Comparison of ENCODE assay signal across 7 mouse cellular contexts in genomic region chr11:103381956-103382613, GRCm38 (mm10). TPM values are rescaled to one million over a fixed set of nuclear protein-coding genes. Genes with fewer than 3 reads are reported as not detected.
DNase-seq lines count a peak whose midpoint lies in the region; ATAC-seq and TF ChIP-seq lines count a peak whose summit lies in the region.

No protein-coding gene starts in this region.

- DNase-seq in 3T3-L1 (ENCODE audit: low read depth, low spot score): peak; percentile 97
- DNase-seq in thymus, postnatal 25 days: peak; percentile 29
- no peak for DNase-seq in embryo, embryonic 10 days (ENCODE audit: low spot score)

- no peaks in the 10 kb centered on the region for H3K27me3 ChIP-seq in intestine, embryonic 15.5 days (replicated peaks)
- no peaks in the 10 kb centered on the region for H3K27me3 ChIP-seq in lung, embryonic 16.5 days (ENCODE audit: control insufficient read depth, insufficient read depth, low read depth, low read length)

- no peak overlapping the region for H3K4me3 ChIP-seq in embryonic fibroblast, embryonic 13.5 days (ENCODE audit: insufficient read depth, low read length)
- no peak overlapping the region for H3K4me3 ChIP-seq in intestine, embryonic 15.5 days (replicated peaks)
- no peak overlapping the region for H3K4me3 ChIP-seq in lung, embryonic 16.5 days (ENCODE audit: low read length)

- peak overlapping the region; percentile 88 for H3K27ac ChIP-seq in embryonic fibroblast, embryonic 13.5 days (ENCODE audit: insufficient read depth, low read length)
- peak overlapping the region; percentile 14; the same call in 1 of the 2 replicates for H3K27ac ChIP-seq in intestine, embryonic 15.5 days
- H3K27ac ChIP-seq in lung, embryonic 16.5 days (ENCODE audit: low read length): peak overlapping the region; percentile 77

- peaks cover 14% of the 10 kb centered on the region for H3K4me1 ChIP-seq in embryonic fibroblast, embryonic 13.5 days (ENCODE audit: control insufficient read depth, insufficient read depth, low read length)
- peaks cover 8% of the 10 kb centered on the region; the same call in 1 of the 2 replicates for H3K4me1 ChIP-seq in intestine, embryonic 15.5 days (replicated peaks)
- H3K4me1 ChIP-seq in lung, embryonic 16.5 days (replicated peaks; ENCODE audit: control insufficient read depth, insufficient read depth, low read length): peaks cover 11% of the 10 kb centered on the region

- ATAC-seq in CD4-positive, CD25-positive, alpha-beta regulatory T cell, adult 4 months: peak; percentile 97
- ATAC-seq in intestine, embryonic 15.5 days: peak; percentile 71
- peak; percentile 85 for ATAC-seq in lung, embryonic 16.5 days (ENCODE audit: low read depth)

- peak; percentile 37; the same call in 1 of the 2 replicates for TF ChIP-seq POLR2A in embryonic fibroblast, embryonic 13.5 days (IDR thresholded peaks at IDR 0.05; ENCODE audit: low read depth, low read length)

- H3K36me3 ChIP-seq in intestine, embryonic 15.5 days: peaks cover 6% of the 10 kb centered on the region; the same call in 1 of the 2 replicates
- peaks cover 5% of the 10 kb centered on the region for H3K36me3 ChIP-seq in lung, embryonic 16.5 days (ENCODE audit: control insufficient read depth, insufficient read depth, low read length)

- TF ChIP-seq CTCF in embryonic fibroblast, embryonic 13.5 days (IDR thresholded peaks at IDR 0.05; ENCODE audit: borderline replicate concordance, insufficient read depth, low read length): no peak

- H3K9ac ChIP-seq in intestine, embryonic 15.5 days: no peak overlapping the region
- H3K9ac ChIP-seq in lung, embryonic 16.5 days (ENCODE audit: low read length): peak overlapping the region; percentile 33; the same call in 1 of the 2 replicates

- no peak overlapping the region for H3K4me2 ChIP-seq in intestine, embryonic 15.5 days (replicated peaks)
- no peak overlapping the region for H3K4me2 ChIP-seq in lung, embryonic 16.5 days (ENCODE audit: low read depth, low read length)

- 47% methylated on average over 5 of the region's 5 CpGs for WGBS in intestine, embryonic 15.5 days
- 38% methylated on average over 5 of the region's 5 CpGs for WGBS in lung, embryonic 16.5 days

- no peaks in the 10 kb centered on the region for H3K9me3 ChIP-seq in intestine, embryonic 15.5 days
- no peaks in the 10 kb centered on the region for H3K9me3 ChIP-seq in lung, embryonic 16.5 days (ENCODE audit: control insufficient read depth, low read length)

RNA-seq across cellular contexts. Expression of gene Arhgap27, which starts 18.6 kb away (rescaled TPM):
- 10 to 100 TPM; 21.4 to 36.6 TPM for polyA plus RNA-seq in CD4-positive, CD25-positive, alpha-beta regulatory T cell, adult 4 months (2017; shearing (Covaris generic))
- 2.0 and 4.5 TPM in 2 replicates for polyA plus RNA-seq in embryonic fibroblast, embryonic 13.5 days (2011; ENCODE audit: insufficient read length, low read depth, missing spikeins)
- polyA plus RNA-seq in intestine, embryonic 15.5 days (2015; fragmentation: Nextera tagmentation; extraction: Ambion mirVana): 33.0 and 36.2 TPM in 2 replicates
- polyA plus RNA-seq in lung, embryonic 16.5 days (2015; fragmentation: Nextera tagmentation; extraction: Ambion mirVana): 14.1 and 15.7 TPM in 2 replicates

RNA-seq across cellular contexts. Expression of gene Plekhm1, which starts 30.4 kb away (rescaled TPM):
- 10 to 100 TPM in 1 of 2 experiments, 1 to 10 TPM in 1; 7.0 to 15.2 TPM for polyA plus RNA-seq in CD4-positive, CD25-positive, alpha-beta regulatory T cell, adult 4 months (2017; shearing (Covaris generic))
- polyA plus RNA-seq in embryonic fibroblast, embryonic 13.5 days (2011; ENCODE audit: insufficient read length, low read depth, missing spikeins): 8.3 and 9.0 TPM in 2 replicates
- polyA plus RNA-seq in intestine, embryonic 15.5 days (2015; fragmentation: Nextera tagmentation; extraction: Ambion mirVana): 5.6 and 6.2 TPM in 2 replicates
- 9.8 and 10.2 TPM in 2 replicates for polyA plus RNA-seq in lung, embryonic 16.5 days (2015; fragmentation: Nextera tagmentation; extraction: Ambion mirVana)

Comparison
In these comparisons a context has a peak if more than half of its experiments do, and no peak if none do; other contexts are left out.
1. H3K27ac ChIP-seq: peak in every context shown above with its lines; median percentile 88 in embryonic fibroblast, embryonic 13.5 days; 77 in lung, embryonic 16.5 days; 14 in intestine, embryonic 15.5 days.